Mouse (Mus musculus) right cerebral cortex, postnatal 36 days (tissue): ENCODE data around the gene Arap2.
"Not testable (repeated sequence)": the region's sequence is repeated elsewhere in the genome, so short reads cannot be mapped to it uniquely, and the experiment has no call there.

Experiments
- DNase-seq, 2 experiments: peaks; one replicate each; pipeline ENCODE4 v3.0.0; 2022; ENCODE audit warnings: low spot score in 2 of 2, mixed read lengths in 1 of 2

The Arap2 gene

GRCm38 (mm10) chr5:62743220-62743922 lies 22.6 kb downstream of the Arap2 start:
- no peak for DNase-seq

GRCm38 (mm10) chr5:62739451-62740415 lies 26.2 kb downstream of the Arap2 start:
- DNase-seq = no peak

GRCm38 (mm10) chr5:62730573-62730972 lies 35.4 kb downstream of the Arap2 start:
- not testable (repeated sequence) for DNase-seq

DNA sequence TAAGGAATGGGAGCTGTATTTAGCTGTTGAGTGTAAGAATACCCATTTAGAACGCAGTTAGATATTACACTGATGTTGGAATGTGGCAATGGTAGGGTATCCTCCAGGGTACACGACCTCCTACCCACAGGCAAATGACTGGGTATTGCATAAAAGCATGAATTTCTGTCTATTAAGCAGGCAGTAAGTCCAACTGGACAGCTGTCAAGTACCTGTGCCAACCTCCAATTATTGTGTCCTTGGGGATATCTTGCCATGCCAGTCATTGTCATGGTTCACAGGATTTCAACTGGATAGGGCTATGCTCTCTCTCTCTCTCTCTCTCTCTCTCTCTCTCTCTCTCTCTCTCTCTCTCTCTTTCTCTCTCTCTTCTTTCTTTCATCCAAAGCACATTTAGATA lies 40.4 kb downstream of the Arap2 start:
- no peak for DNase-seq

DNA sequence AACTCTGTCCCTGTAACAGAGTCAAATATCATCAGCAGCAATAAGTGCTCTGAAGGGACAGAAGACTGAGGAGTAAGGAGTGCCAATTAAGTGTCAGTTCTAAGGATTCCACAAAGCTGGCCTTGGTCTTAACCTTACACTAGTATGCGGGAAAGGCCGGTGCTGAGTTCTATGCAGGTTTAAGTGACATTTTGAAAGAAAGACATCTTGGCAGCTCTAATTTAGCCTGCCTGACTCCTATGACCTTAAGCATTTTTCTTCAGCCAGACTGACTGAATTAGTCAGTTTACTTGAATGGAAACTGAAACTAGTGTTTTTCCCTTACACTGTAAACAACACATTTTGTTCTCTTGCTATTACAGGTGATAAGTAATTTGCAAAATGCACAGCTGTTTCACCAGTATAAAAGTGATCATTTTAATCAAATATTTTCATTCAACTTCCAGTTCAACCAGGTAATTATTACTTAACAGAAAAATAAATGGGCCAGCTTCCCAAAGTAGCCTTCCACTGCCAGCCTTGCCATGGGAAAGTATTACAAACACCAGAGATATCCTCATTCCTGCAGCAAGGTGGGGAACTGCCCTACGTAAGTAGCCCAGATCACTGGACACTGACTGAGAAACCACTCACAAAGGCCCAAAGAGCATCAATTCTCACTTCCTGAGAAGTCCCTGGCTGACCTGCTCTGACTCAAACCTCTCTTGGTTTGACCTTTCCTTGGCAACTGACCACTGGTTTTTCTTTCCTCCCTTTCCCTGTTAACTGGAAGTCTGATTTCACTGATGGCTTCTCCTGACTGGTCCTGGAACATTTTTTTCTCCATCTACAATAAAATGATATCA lies 42.5 kb downstream of the Arap2 start:
- no peak for DNase-seq

- no peak for DNase-seq
Observed at GRCm38 (mm10) chr5:62716468-62716867, 49.5 kb downstream of the Arap2 start.

GRCm38 (mm10) chr5:62715977-62716376 lies 50.0 kb downstream of the Arap2 start:
- no peak for DNase-seq

DNA sequence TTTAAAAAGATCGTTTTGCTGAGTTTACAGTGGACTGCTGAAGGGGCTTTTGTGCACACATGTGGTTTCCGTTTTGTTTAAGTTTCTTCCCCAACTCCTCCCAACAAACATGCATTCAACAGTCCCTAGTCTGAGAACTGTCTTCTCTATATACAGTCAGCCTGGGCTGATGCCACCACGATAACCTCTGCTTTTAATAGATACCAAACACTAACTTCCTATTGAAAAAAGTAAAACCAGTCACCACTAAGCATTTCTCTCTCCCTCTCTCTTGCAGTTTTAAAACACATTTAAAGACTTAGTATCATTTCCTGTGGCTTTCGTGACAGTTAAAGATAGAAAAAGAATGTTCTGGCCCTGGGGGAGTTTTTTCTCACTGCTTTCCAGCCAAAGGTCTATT lies 50.5 kb downstream of the Arap2 start:
- no peak for DNase-seq

DNA sequence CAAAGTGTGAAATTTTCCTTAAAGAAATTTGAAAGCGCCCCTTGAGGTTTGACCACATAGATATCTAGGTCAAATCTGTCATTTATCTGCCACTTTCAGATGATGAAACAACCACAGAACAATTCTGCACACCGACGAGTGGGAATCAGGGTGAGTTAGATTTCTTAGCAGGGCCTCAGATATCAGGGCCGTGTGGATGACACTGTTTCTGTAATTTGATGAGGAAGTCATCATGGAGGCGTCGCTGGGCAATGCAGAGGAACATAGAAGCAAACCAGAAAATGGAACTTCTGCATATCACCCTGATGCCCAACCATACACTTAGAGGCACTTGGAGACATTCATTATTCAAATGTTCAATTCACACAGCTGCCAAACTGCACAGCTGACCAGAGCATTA lies 55.0 kb downstream of the Arap2 start:
- no peak for DNase-seq

GRCm38 (mm10) chr5:62706900-62707299 lies 59.1 kb downstream of the Arap2 start:
- DNase-seq = peak; percentile 54 to 57

DNA sequence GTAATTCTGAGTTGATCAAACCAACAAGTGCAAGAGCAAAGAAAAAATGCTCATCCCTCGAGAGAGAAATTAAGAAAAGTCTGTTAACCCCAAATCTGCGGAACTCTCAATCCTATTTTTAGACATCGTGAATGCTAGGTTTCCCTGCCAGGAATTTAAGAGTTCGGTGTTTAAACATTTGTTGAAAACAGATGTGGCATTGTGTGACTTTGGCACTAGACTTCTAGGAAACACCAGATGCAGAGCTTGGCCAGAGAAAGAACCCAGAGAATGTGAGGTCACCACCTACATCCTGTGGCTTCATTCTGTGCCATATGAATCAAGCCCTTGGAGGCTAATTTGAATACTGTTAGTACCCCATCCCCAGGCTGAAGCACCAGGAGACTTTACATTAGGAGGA lies 76.0 kb downstream of the Arap2 start:
- DNase-seq = no peak

DNA sequence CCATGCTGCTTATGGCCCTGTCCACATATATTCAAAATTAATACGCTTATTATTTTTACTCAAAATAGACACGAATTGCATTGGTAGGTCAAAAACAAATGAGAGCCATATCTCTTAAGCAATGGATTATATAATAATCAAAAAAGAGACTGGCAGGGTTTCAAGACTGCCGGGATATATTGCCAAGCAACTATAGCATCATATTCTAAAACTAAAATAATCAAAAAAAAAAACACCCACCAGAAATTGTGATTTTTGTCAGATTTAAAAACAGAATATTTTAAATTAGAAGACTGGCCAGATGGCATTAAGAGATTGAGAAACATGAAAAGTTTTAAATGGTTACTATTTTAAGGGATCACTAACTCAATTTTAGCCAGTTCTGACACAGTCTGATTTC lies 82.2 kb downstream of the Arap2 start:
- DNase-seq = no peak

DNA sequence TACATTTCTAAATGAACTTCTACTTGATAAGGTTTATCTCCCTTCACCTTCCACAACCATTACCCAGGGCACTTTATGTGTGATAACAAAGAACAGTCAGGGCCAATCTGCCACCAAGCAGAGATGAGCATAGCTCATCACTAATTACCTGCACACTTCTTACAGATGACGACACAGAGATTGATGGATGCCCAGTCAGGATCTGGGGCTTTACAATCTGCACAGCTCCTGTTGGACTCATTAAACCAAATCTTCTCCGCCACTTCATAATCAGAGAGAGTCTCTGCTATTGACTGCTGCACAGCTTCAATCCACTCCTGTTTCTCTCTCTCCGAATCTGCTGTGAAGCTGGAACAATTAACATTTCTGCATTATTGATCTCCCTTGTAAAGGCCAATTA lies 82.8 kb downstream of the Arap2 start:
- DNase-seq = no peak

GRCm38 (mm10) chr5:62677390-62677789 lies 88.6 kb downstream of the Arap2 start:
- DNase-seq = no peak

- DNase-seq = no peak
Observed at GRCm38 (mm10) chr5:62672736-62673436, 93.1 kb downstream of the Arap2 start.

- DNase-seq = no peak
Observed at GRCm38 (mm10) chr5:62665329-62665728, 100.6 kb downstream of the Arap2 start.

DNA sequence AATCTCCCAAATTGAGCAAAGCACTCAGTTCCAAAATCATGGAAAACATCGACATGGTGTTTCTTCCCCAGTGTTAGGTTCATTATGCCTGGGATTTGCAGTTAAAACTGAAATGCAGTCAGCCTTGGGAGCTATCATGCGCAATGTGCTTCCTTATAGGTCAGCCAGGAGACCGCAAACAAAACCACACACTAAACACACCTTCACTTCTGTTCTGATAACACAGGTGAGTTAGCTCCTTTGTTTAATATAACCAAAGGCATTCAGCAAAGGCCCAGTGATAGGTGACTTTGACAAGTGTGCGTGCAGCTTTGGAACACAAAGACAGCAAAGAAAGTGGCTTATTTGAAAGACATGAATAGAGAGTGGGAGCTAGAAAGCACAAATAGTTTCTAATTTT lies 101.1 kb downstream of the Arap2 start:
- no peak for DNase-seq

GRCm38 (mm10) chr5:62663206-62663605 lies 102.8 kb downstream of the Arap2 start:
- DNase-seq = peak; percentile 26 to 40

- DNase-seq = no peak
Observed at GRCm38 (mm10) chr5:62653924-62654323, 112.0 kb downstream of the Arap2 start.

- no peak for DNase-seq
Observed at GRCm38 (mm10) chr5:62642330-62642729, 123.6 kb downstream of the Arap2 start.

- no peak for DNase-seq
Observed at GRCm38 (mm10) chr5:62640501-62640900, 125.5 kb downstream of the Arap2 start.
